Mouse (Mus musculus) regulatory T cell (primary cell): ENCODE data around the gene Car12.

Source experiments
- in situ Hi-C: fragments of 300-600 bp; cut with MboI, MseI; formaldehyde crosslinking; loops from one replicate; pipeline ENCODE4 v1.15.1; 2025; ENCODE audit warnings: high pct_unique_total_duplicates

Car12 gene

GRCm38 (mm10) chr9:66713135-66714021 lies at the start of gene Car12:
Car12 (plus strand) TSS chr9:66713686.
- in situ Hi-C loops: no loop called here

- in situ Hi-C loops: no loop called here
These were observed 49.7 kb upstream of the Car12 start for GRCm38 (mm10) chr9:66663764-66664163.

- in situ Hi-C loops: no loop called here
These were observed 48.9 kb upstream of the Car12 start for GRCm38 (mm10) chr9:66664561-66664960.

- in situ Hi-C loops: no loop called here
These were observed 47.3 kb upstream of the Car12 start for GRCm38 (mm10) chr9:66666153-66666552.

- in situ Hi-C loops: no loop called here
These were observed 46.4 kb upstream of the Car12 start for GRCm38 (mm10) chr9:66667046-66667445.

GRCm38 (mm10) chr9:66667868-66668267 lies 45.6 kb upstream of the Car12 start:
- in situ Hi-C loops: no loop called here

- in situ Hi-C loops: no loop called here
These were observed 43.9 kb upstream of the Car12 start for GRCm38 (mm10) chr9:66669561-66670078.

GRCm38 (mm10) chr9:66673771-66674170 lies 39.7 kb upstream of the Car12 start:
- in situ Hi-C loops: no loop called here

GRCm38 (mm10) chr9:66675566-66675965 lies 37.9 kb upstream of the Car12 start:
- in situ Hi-C loops: no loop called here

GRCm38 (mm10) chr9:66680102-66680501 lies 33.4 kb upstream of the Car12 start:
- in situ Hi-C loops: no loop called here

GRCm38 (mm10) chr9:66682822-66683221 lies 30.7 kb upstream of the Car12 start:
- in situ Hi-C loops: no loop called here

- in situ Hi-C loops: no loop called here
These were observed 27.8 kb upstream of the Car12 start for GRCm38 (mm10) chr9:66685730-66686129.

- in situ Hi-C loops: no loop called here
These were observed 25.8 kb upstream of the Car12 start for GRCm38 (mm10) chr9:66687713-66688112.

GRCm38 (mm10) chr9:66691683-66692305 lies 21.7 kb upstream of the Car12 start:
- in situ Hi-C loops: no loop called here

- in situ Hi-C loops: loop anchor here (5.0 kb wide), 1 partner anchor 50 kb away; no protein-coding TSS in a partner anchor
These were observed 15.9 kb upstream of the Car12 start for GRCm38 (mm10) chr9:66697355-66698140.

- in situ Hi-C loops: loop anchor here (5.0 kb wide), 1 partner anchor 52 kb away; no protein-coding TSS in a partner anchor
These were observed 13.7 kb upstream of the Car12 start for GRCm38 (mm10) chr9:66699748-66700147.

GRCm38 (mm10) chr9:66703002-66703401 lies 10.5 kb upstream of the Car12 start:
- in situ Hi-C loops: no loop called here

GRCm38 (mm10) chr9:66705354-66705753 lies 8.1 kb upstream of the Car12 start:
- in situ Hi-C loops: no loop called here

- in situ Hi-C loops: no loop called here
These were observed 7.7 kb upstream of the Car12 start for GRCm38 (mm10) chr9:66705766-66706165.

- in situ Hi-C loops: no loop called here
These were observed 5.3 kb upstream of the Car12 start for GRCm38 (mm10) chr9:66708054-66708772.
